9 mouse cellular contexts compared by ENCODE assay signal in genomic region chr4:148166986-148167385, GRCm38 (mm10). TPM values are rescaled to one million over a fixed set of nuclear protein-coding genes. Genes with fewer than 3 reads are reported as not detected.
DNase-seq lines count a peak whose midpoint lies in the region; ATAC-seq and TF ChIP-seq lines count a peak whose summit lies in the region.
"Had no signal": no experiment of that assay in that cellular context is flagged by ENCODE, and none has a peak within 500 bp of the region (broad histone marks: within the 10 kb centered on the region; RNA-seq: fewer than 3 reads in every experiment).

No protein-coding gene starts in this region.

- H3K9ac ChIP-seq in forebrain, postnatal 0 days: no peak overlapping the region
- no peak overlapping the region for H3K9ac ChIP-seq in intestine, postnatal 0 days (ENCODE audit: low read depth, low read length)
- H3K9ac ChIP-seq in limb, embryonic 15.5 days: no peak overlapping the region
- H3K9ac ChIP-seq in midbrain, postnatal 0 days (replicated peaks; ENCODE audit: low read length, poor library complexity, severe bottlenecking): no peak overlapping the region
- H3K9ac ChIP-seq: liver, embryonic 13.5 days had no signal

- peak; percentile 57 for DNase-seq in ovary, postnatal 36 days (ENCODE audit: low spot score)
- no peak for DNase-seq in ovary, adult 18-20 months (ENCODE audit: low spot score)
- DNase-seq in cerebellum, adult 2 months: peak; percentile 66 to 77
- peak; percentile 70 for DNase-seq in forebrain, postnatal 0 days
- peak; percentile 74 for DNase-seq in midbrain, postnatal 0 days (ENCODE audit: low spot score)
- DNase-seq in thymus, postnatal 0 days (ENCODE audit: low spot score): peak; percentile 60
- DNase-seq: liver, embryonic 13.5 days had no signal

- peak overlapping the region; percentile 36 for H3K4me2 ChIP-seq in forebrain, postnatal 0 days (ENCODE audit: low read depth)
- H3K4me2 ChIP-seq in intestine, postnatal 0 days (replicated peaks; ENCODE audit: low read depth): peak overlapping the region; percentile 21; the same call in 1 of the 2 replicates
- no peak overlapping the region for H3K4me2 ChIP-seq in limb, embryonic 15.5 days
- no peak overlapping the region for H3K4me2 ChIP-seq in midbrain, postnatal 0 days (ENCODE audit: low read depth, low read length, poor library complexity, severe bottlenecking)
- H3K4me2 ChIP-seq: liver, embryonic 13.5 days had no signal

- H3K4me3 ChIP-seq in cerebellum, adult 2 months (replicated peaks; ENCODE audit: insufficient read depth, low read depth, low read length): peak overlapping the region; percentile 51
- H3K4me3 ChIP-seq in forebrain, postnatal 0 days (ENCODE audit: low read depth, low read length): no peak overlapping the region
- no peak overlapping the region for H3K4me3 ChIP-seq in intestine, postnatal 0 days (ENCODE audit: low read depth, low read length)
- H3K4me3 ChIP-seq in limb, embryonic 15.5 days: 0 out of 2 replicates have a peak overlapping the region, but pooled peaks have one; percentile 5
- H3K4me3 ChIP-seq in midbrain, postnatal 0 days (ENCODE audit: low read depth, low read length): no peak overlapping the region
- H3K4me3 ChIP-seq: liver, embryonic 13.5 days had no signal

- no peaks in the 10 kb centered on the region for H3K36me3 ChIP-seq in forebrain, postnatal 0 days (ENCODE audit: insufficient read depth)
- no peaks in the 10 kb centered on the region for H3K36me3 ChIP-seq in intestine, postnatal 0 days (ENCODE audit: control insufficient read depth, insufficient read depth)
- no peaks in the 10 kb centered on the region for H3K36me3 ChIP-seq in limb, embryonic 15.5 days
- H3K36me3 ChIP-seq in midbrain, postnatal 0 days (ENCODE audit: insufficient read depth, low read length): no peaks in the 10 kb centered on the region
- H3K36me3 ChIP-seq: liver, embryonic 13.5 days had no signal

- WGBS in cerebellum, adult 2 months: 11% methylated on average over 4 of the region's 4 CpGs
- 13% methylated on average over 4 of the region's 4 CpGs for WGBS in forebrain, postnatal 0 days
- 9% methylated on average over 4 of the region's 4 CpGs for WGBS in intestine, postnatal 0 days
- WGBS in limb, embryonic 15.5 days: 15% methylated on average over 4 of the region's 4 CpGs
- WGBS in midbrain, postnatal 0 days: 8% methylated on average over 4 of the region's 4 CpGs

- TF ChIP-seq POLR2A in cerebellum, adult 2 months (IDR thresholded peaks at IDR 0.05; ENCODE audit: borderline replicate concordance, insufficient read depth, low read length): no peak

- peak; percentile 66 for TF ChIP-seq CTCF in cerebellum, adult 2 months (IDR thresholded peaks at IDR 0.05; ENCODE audit: borderline replicate concordance, insufficient read depth, low read depth, low read length)
- peak; percentile 69 for TF ChIP-seq CTCF in forebrain, postnatal 0 days (IDR thresholded peaks at IDR 0.05; ENCODE audit: low read depth)
- peak; percentile 70 for TF ChIP-seq CTCF in intestine, postnatal 0 days (IDR thresholded peaks at IDR 0.05; ENCODE audit: low read depth)
- TF ChIP-seq CTCF in midbrain, postnatal 0 days (IDR thresholded peaks at IDR 0.05): peak; percentile 72

- no peaks in the 10 kb centered on the region for H3K9me3 ChIP-seq in forebrain, postnatal 0 days (ENCODE audit: low read length)
- H3K9me3 ChIP-seq in intestine, postnatal 0 days (ENCODE audit: control insufficient read depth): no peaks in the 10 kb centered on the region
- H3K9me3 ChIP-seq in limb, embryonic 15.5 days: no peaks in the 10 kb centered on the region
- no peaks in the 10 kb centered on the region for H3K9me3 ChIP-seq in midbrain, postnatal 0 days (ENCODE audit: low read length)
- H3K9me3 ChIP-seq: liver, embryonic 13.5 days had no signal

- peaks cover 3% of the 10 kb centered on the region; the same call in 1 of the 2 replicates for H3K4me1 ChIP-seq in cerebellum, adult 2 months (ENCODE audit: control insufficient read depth, insufficient read depth, low read length)
- 0 out of 2 replicates have a peak, but pooled peaks cover 4% of the 10 kb centered on the region for H3K4me1 ChIP-seq in forebrain, postnatal 0 days (ENCODE audit: insufficient read depth)
- no peaks in the 10 kb centered on the region for H3K4me1 ChIP-seq in intestine, postnatal 0 days (replicated peaks; ENCODE audit: control insufficient read depth, insufficient read depth, low read length)
- H3K4me1 ChIP-seq in limb, embryonic 15.5 days: peaks cover 24% of the 10 kb centered on the region
- H3K4me1 ChIP-seq in midbrain, postnatal 0 days (ENCODE audit: insufficient read depth, low read length): peaks cover 6% of the 10 kb centered on the region; the same call in 1 of the 2 replicates

- H3K27ac ChIP-seq in cerebellum, adult 2 months (ENCODE audit: insufficient read depth, low read length): no peak overlapping the region
- H3K27ac ChIP-seq in forebrain, postnatal 0 days (ENCODE audit: low read depth, low read length): peak overlapping the region; percentile 30; the same call in 1 of the 2 replicates
- no peak overlapping the region for H3K27ac ChIP-seq in intestine, postnatal 0 days (ENCODE audit: low read depth, low read length)
- H3K27ac ChIP-seq in limb, embryonic 15.5 days: no peak overlapping the region
- no peak overlapping the region for H3K27ac ChIP-seq in midbrain, postnatal 0 days (ENCODE audit: low read depth, low read length)
- H3K27ac ChIP-seq: liver, embryonic 13.5 days had no signal

- H3K27me3 ChIP-seq in cerebellum, adult 2 months (ENCODE audit: control insufficient read depth, insufficient read depth, low read length): no peaks in the 10 kb centered on the region
- peaks cover 43% of the 10 kb centered on the region for H3K27me3 ChIP-seq in forebrain, postnatal 0 days (ENCODE audit: insufficient read depth, low read length)
- peaks cover 66% of the 10 kb centered on the region for H3K27me3 ChIP-seq in intestine, postnatal 0 days (replicated peaks; ENCODE audit: control insufficient read depth, insufficient read depth, low read length)
- H3K27me3 ChIP-seq in limb, embryonic 15.5 days: peaks cover 78% of the 10 kb centered on the region
- H3K27me3 ChIP-seq in midbrain, postnatal 0 days (ENCODE audit: insufficient read depth, low read length): peaks cover 38% of the 10 kb centered on the region

- ATAC-seq in forebrain, postnatal 0 days: peak; percentile 5; the same call in 1 of the 2 replicates
- no peak for ATAC-seq in intestine, postnatal 0 days
- no peak for ATAC-seq in limb, embryonic 15.5 days (ENCODE audit: insufficient number of reproducible peaks, low FRiP score, low TSS enrichment, low read depth)
- peak; percentile 8; the same call in 1 of the 2 replicates for ATAC-seq in midbrain, postnatal 0 days (ENCODE audit: low FRiP score)

RNA-seq across cellular contexts. Expression of gene Fbxo2, which starts 6.6 kb away (rescaled TPM):
- polyA plus RNA-seq in cerebellum, adult 2 months (2012; rRNA removed): 138 and 172 TPM in 2 replicates
- 10.2 and 11.9 TPM in 2 replicates for total RNA-seq in forebrain, postnatal 0 days (2014; rRNA removed)
- polyA plus RNA-seq in forebrain, postnatal 0 days (2015; fragmentation: Nextera tagmentation; extraction: Ambion mirVana): 11.4 and 15.6 TPM in 2 replicates
- 0.44 and 0.76 TPM in 2 replicates for polyA plus RNA-seq in intestine, postnatal 0 days (2015; fragmentation: Nextera tagmentation; extraction: Ambion mirVana)
- polyA plus RNA-seq in limb, embryonic 15.5 days (2015; fragmentation: Nextera tagmentation; extraction: Ambion mirVana): 4.2 and 4.5 TPM in 2 replicates
- total RNA-seq in midbrain, postnatal 0 days (2014; rRNA removed): 13.5 and 17.5 TPM in 2 replicates
- 17.0 and 18.1 TPM in 2 replicates for polyA plus RNA-seq in midbrain, postnatal 0 days (2015; fragmentation: Nextera tagmentation; extraction: Ambion mirVana)
- polyA plus RNA-seq in thymus, postnatal 0 days (2015; fragmentation: Nextera tagmentation; extraction: Ambion mirVana): 0.71 and 1.1 TPM in 2 replicates

RNA-seq across cellular contexts. Expression of gene Fbxo44, which starts 6.7 kb away (rescaled TPM):
- polyA plus RNA-seq in cerebellum, adult 2 months (2012; rRNA removed): 226 and 240 TPM in 2 replicates
- 126 and 132 TPM in 2 replicates for total RNA-seq in forebrain, postnatal 0 days (2014; rRNA removed)
- 73.3 and 81.4 TPM in 2 replicates for polyA plus RNA-seq in forebrain, postnatal 0 days (2015; fragmentation: Nextera tagmentation; extraction: Ambion mirVana)
- polyA plus RNA-seq in intestine, postnatal 0 days (2015; fragmentation: Nextera tagmentation; extraction: Ambion mirVana): 7.7 and 9.3 TPM in 2 replicates
- polyA plus RNA-seq in limb, embryonic 15.5 days (2015; fragmentation: Nextera tagmentation; extraction: Ambion mirVana): 5.2 and 6.5 TPM in 2 replicates
- total RNA-seq in midbrain, postnatal 0 days (2014; rRNA removed): 169 and 189 TPM in 2 replicates
- polyA plus RNA-seq in midbrain, postnatal 0 days (2015; fragmentation: Nextera tagmentation; extraction: Ambion mirVana): 107 and 116 TPM in 2 replicates
- polyA plus RNA-seq in thymus, postnatal 0 days (2015; fragmentation: Nextera tagmentation; extraction: Ambion mirVana): 10.2 and 10.9 TPM in 2 replicates

RNA-seq across cellular contexts. Expression of gene Fbxo6, which starts 15.0 kb away (rescaled TPM):
- polyA plus RNA-seq in cerebellum, adult 2 months (2012; rRNA removed): 34.0 and 38.7 TPM in 2 replicates
- 22.0 and 24.0 TPM in 2 replicates for total RNA-seq in forebrain, postnatal 0 days (2014; rRNA removed)
- 22.8 and 24.9 TPM in 2 replicates for polyA plus RNA-seq in forebrain, postnatal 0 days (2015; fragmentation: Nextera tagmentation; extraction: Ambion mirVana)
- polyA plus RNA-seq in intestine, postnatal 0 days (2015; fragmentation: Nextera tagmentation; extraction: Ambion mirVana): 55.4 and 60.6 TPM in 2 replicates
- polyA plus RNA-seq in limb, embryonic 15.5 days (2015; fragmentation: Nextera tagmentation; extraction: Ambion mirVana): 18.0 and 20.8 TPM in 2 replicates
- 23.4 and 27.7 TPM in 2 replicates for total RNA-seq in midbrain, postnatal 0 days (2014; rRNA removed)
- polyA plus RNA-seq in midbrain, postnatal 0 days (2015; fragmentation: Nextera tagmentation; extraction: Ambion mirVana): 23.6 and 25.8 TPM in 2 replicates
- 36.2 and 37.7 TPM in 2 replicates for polyA plus RNA-seq in thymus, postnatal 0 days (2015; fragmentation: Nextera tagmentation; extraction: Ambion mirVana)

RNA-seq across cellular contexts. Expression of gene Draxin, which starts 36.5 kb away (rescaled TPM):
- 0.30 and 0.33 TPM in 2 replicates for polyA plus RNA-seq in cerebellum, adult 2 months (2012; rRNA removed)
- total RNA-seq in forebrain, postnatal 0 days (2014; rRNA removed): 37.5 and 40.5 TPM in 2 replicates
- polyA plus RNA-seq in forebrain, postnatal 0 days (2015; fragmentation: Nextera tagmentation; extraction: Ambion mirVana): 6.8 and 8.7 TPM in 2 replicates
- polyA plus RNA-seq in intestine, postnatal 0 days (2015; fragmentation: Nextera tagmentation; extraction: Ambion mirVana): 0.03 and 0.05 TPM in 2 replicates
- 0.22 and 0.29 TPM in 2 replicates for polyA plus RNA-seq in limb, embryonic 15.5 days (2015; fragmentation: Nextera tagmentation; extraction: Ambion mirVana)
- 23.9 and 29.5 TPM in 2 replicates for total RNA-seq in midbrain, postnatal 0 days (2014; rRNA removed)
- 4.3 and 5.0 TPM in 2 replicates for polyA plus RNA-seq in midbrain, postnatal 0 days (2015; fragmentation: Nextera tagmentation; extraction: Ambion mirVana)
- not detected in 2 replicates for polyA plus RNA-seq in thymus, postnatal 0 days (2015; fragmentation: Nextera tagmentation; extraction: Ambion mirVana)

RNA-seq across cellular contexts. Expression of gene Mad2l2, which starts 36.8 kb away (rescaled TPM):
- 31.8 and 36.0 TPM in 2 replicates for polyA plus RNA-seq in cerebellum, adult 2 months (2012; rRNA removed)
- total RNA-seq in forebrain, postnatal 0 days (2014; rRNA removed): 43.6 and 45.7 TPM in 2 replicates
- 102 and 104 TPM in 2 replicates for polyA plus RNA-seq in forebrain, postnatal 0 days (2015; fragmentation: Nextera tagmentation; extraction: Ambion mirVana)
- polyA plus RNA-seq in intestine, postnatal 0 days (2015; fragmentation: Nextera tagmentation; extraction: Ambion mirVana): 22.6 and 24.9 TPM in 2 replicates
- 47.7 and 48.4 TPM in 2 replicates for polyA plus RNA-seq in limb, embryonic 15.5 days (2015; fragmentation: Nextera tagmentation; extraction: Ambion mirVana)
- total RNA-seq in midbrain, postnatal 0 days (2014; rRNA removed): 42.0 and 51.7 TPM in 2 replicates
- 84.0 and 89.1 TPM in 2 replicates for polyA plus RNA-seq in midbrain, postnatal 0 days (2015; fragmentation: Nextera tagmentation; extraction: Ambion mirVana)
- polyA plus RNA-seq in thymus, postnatal 0 days (2015; fragmentation: Nextera tagmentation; extraction: Ambion mirVana): 42.1 and 46.1 TPM in 2 replicates

Comparison
In these comparisons a context has a peak if more than half of its experiments do, and no peak if none do; other contexts are left out.
1. H3K4me3 ChIP-seq: peak in cerebellum, adult 2 months (single experiment) and limb, embryonic 15.5 days (single experiment); none in forebrain, postnatal 0 days (single experiment), intestine, postnatal 0 days (single experiment) and midbrain, postnatal 0 days (single experiment).
2. ATAC-seq: peak in forebrain, postnatal 0 days (single experiment) and midbrain, postnatal 0 days (single experiment); none in intestine, postnatal 0 days (single experiment) and limb, embryonic 15.5 days (single experiment).
3. H3K4me2 ChIP-seq: peak in forebrain, postnatal 0 days (single experiment) and intestine, postnatal 0 days (single experiment); none in limb, embryonic 15.5 days (single experiment) and midbrain, postnatal 0 days (single experiment).
4. Peak in every context shown above with its lines, with median percentiles within 50 percentile points of each other: CTCF ChIP-seq.